In genomic region chr6:142767305-142767704, GRCm38 (mm10) we compare ENCODE assay signal across 21 mouse cellular contexts. TPM values are rescaled to one million over a fixed set of nuclear protein-coding genes. Genes with fewer than 3 reads are reported as not detected.
"Had no signal": no experiment of that assay in that cellular context is flagged by ENCODE, and none has a peak within 500 bp of the region (broad histone marks: within the 10 kb centered on the region; RNA-seq: fewer than 3 reads in every experiment).

No protein-coding gene starts in this region.

- H3K27ac ChIP-seq: midbrain, embryonic 10.5 days; midbrain, embryonic 12.5 days; neural tube, embryonic 13.5 days; neural tube, embryonic 15.5 days had no signal

- H3K9ac ChIP-seq: lung, embryonic 14.5 days; midbrain, embryonic 12.5 days; neural tube, embryonic 13.5 days; neural tube, embryonic 15.5 days had no signal

- H3K4me1 ChIP-seq: midbrain, embryonic 10.5 days; midbrain, embryonic 12.5 days; neural tube, embryonic 15.5 days had no signal

- H3K4me2 ChIP-seq: lung, embryonic 14.5 days; midbrain, embryonic 12.5 days; neural tube, embryonic 13.5 days; neural tube, embryonic 15.5 days had no signal

- H3K4me3 ChIP-seq: midbrain, embryonic 10.5 days; midbrain, embryonic 12.5 days; myocyte; neural tube, embryonic 13.5 days; neural tube, embryonic 15.5 days had no signal

- DNase-seq: lung, adult 18-20 months; lung, embryonic 14.5 days; lung, postnatal 10 days; lung, postnatal 4 days; midbrain, embryonic 14.5 days; retina, postnatal 1 day; right cerebral cortex, adult 18-20 months; right cerebral cortex, postnatal 25 days; right cerebral cortex, postnatal 4 days; spleen, adult 18-20 months; thymus, adult 18-20 months; thymus, postnatal 14 days; thymus, postnatal 36 days had no signal

- H3K27me3 ChIP-seq: midbrain, embryonic 12.5 days; neural tube, embryonic 13.5 days; neural tube, embryonic 15.5 days had no signal

- ATAC-seq: midbrain, embryonic 16.5 days had no signal

- H3K9me3 ChIP-seq: midbrain, embryonic 10.5 days; midbrain, embryonic 12.5 days; neural tube, embryonic 13.5 days; neural tube, embryonic 15.5 days had no signal

RNA-seq across cellular contexts. Expression of gene Sult6b2, which starts 37.0 kb away (rescaled TPM):
- polyA plus RNA-seq: lung, embryonic 14.5 days; lung, embryonic 16.5 days; midbrain, embryonic 10.5 days; midbrain, embryonic 12.5 days; midbrain, embryonic 14.5 days; myocyte; stomach, embryonic 14.5 days had no signal
